In genomic region chrX:168312158-168312557, GRCm38 (mm10) we compare ENCODE assay signal across 28 mouse cellular contexts.
"Had no signal": no experiment of that assay in that cellular context is flagged by ENCODE, and none has a peak within 500 bp of the region (broad histone marks: within the 10 kb centered on the region; RNA-seq: fewer than 3 reads in every experiment).

No protein-coding gene starts in this region.

- H3K27ac ChIP-seq: gastrocnemius, adult 2 months; heart, embryonic 10.5 days; heart, embryonic 13.5 days; heart, embryonic 15.5 days; hindbrain, embryonic 10.5 days; hindbrain, embryonic 12.5 days; hindbrain, embryonic 14.5 days; intestine, embryonic 15.5 days; kidney, embryonic 15.5 days; kidney, postnatal 0 days; layer of hippocampus, adult 2 months; left cerebral cortex, adult 2 months; limb, embryonic 10.5 days; limb, embryonic 12.5 days had no signal

- H3K36me3 ChIP-seq: heart, embryonic 10.5 days; heart, embryonic 13.5 days; heart, embryonic 15.5 days; hindbrain, embryonic 10.5 days; hindbrain, embryonic 12.5 days; intestine, embryonic 15.5 days; kidney, embryonic 15.5 days; limb, embryonic 10.5 days; limb, embryonic 12.5 days had no signal

- H3K4me1 ChIP-seq: heart, embryonic 10.5 days; heart, embryonic 13.5 days; heart, embryonic 15.5 days; hindbrain, embryonic 10.5 days; hindbrain, embryonic 12.5 days; intestine, embryonic 15.5 days; kidney, embryonic 15.5 days; limb, embryonic 10.5 days; limb, embryonic 12.5 days had no signal

- ATAC-seq: hindbrain, embryonic 16.5 days; inflammation-experienced regulatory T-cells, adult 6 months; intestine, embryonic 15.5 days; intestine, postnatal 0 days had no signal

- H3K27me3 ChIP-seq: heart, embryonic 15.5 days; intestine, embryonic 15.5 days had no signal

- H3K4me2 ChIP-seq: heart, embryonic 13.5 days; heart, embryonic 15.5 days; hindbrain, embryonic 12.5 days; hindbrain, embryonic 14.5 days; intestine, embryonic 15.5 days; kidney, embryonic 15.5 days; limb, embryonic 12.5 days; liver, embryonic 11.5 days had no signal

- DNase-seq: gastrocnemius, adult 2 months; gastrocnemius, postnatal 10 days; gastrocnemius, postnatal 25 days; heart, adult 18-20 months; heart, postnatal 14 days; heart, postnatal 36 days; kidney, adult 18-20 months; kidney, adult 8-10 months; kidney, postnatal 14 days; kidney, postnatal 36 days; liver had no signal

- H3K9me3 ChIP-seq: heart, embryonic 10.5 days; heart, embryonic 13.5 days; heart, embryonic 15.5 days; hindbrain, embryonic 10.5 days; hindbrain, embryonic 12.5 days; intestine, embryonic 15.5 days; kidney, embryonic 15.5 days; limb, embryonic 10.5 days; limb, embryonic 12.5 days had no signal

- H3K4me3 ChIP-seq: gastrocnemius, adult 2 months; heart, embryonic 10.5 days; heart, embryonic 13.5 days; heart, embryonic 15.5 days; hindbrain, embryonic 10.5 days; hindbrain, embryonic 12.5 days; intestine, embryonic 15.5 days; kidney, embryonic 15.5 days; layer of hippocampus, adult 2 months; left cerebral cortex, adult 2 months; limb, embryonic 10.5 days; limb, embryonic 12.5 days had no signal

- H3K9ac ChIP-seq: heart, embryonic 13.5 days; heart, embryonic 15.5 days; hindbrain, embryonic 12.5 days; hindbrain, embryonic 14.5 days; intestine, embryonic 15.5 days; kidney, embryonic 15.5 days; limb, embryonic 12.5 days had no signal
